Mouse (Mus musculus): ENCODE measurements at regions not wholly inside any gene's neighbourhood (a gene's known extent, or its start where the extent isn't known, plus 50 kb on each side); places are given as distances from the start of the nearest gene placed in this dataset.

GRCm38 (mm10) chr6:100414836-100415235 is 127.6 kb upstream of the Rybp start:
- TF ChIP-seq CTCF (IDR thresholded peaks at IDR 0.05; ENCODE audit: low read depth) (no peak), EP300 (IDR thresholded peaks at IDR 0.05; ENCODE audit: low read depth) (no peak)

Measured in liver, postnatal 0 days (tissue).